Mouse (Mus musculus): ENCODE results near the gene Ankrd54.
"Not testable (repeated sequence)": the region's sequence is repeated elsewhere in the genome, so short reads cannot be mapped to it uniquely, and the experiment has no call there.

Ankrd54 gene

GRCm38 (mm10) chr15:79042721-79043491 lies 19.8 kb downstream of the Ankrd54 start:
- DNase-seq (ENCODE audit: low read depth in 1 of 2, low spot score in 2 of 2) = no peak

- no peak for DNase-seq (ENCODE audit: low read depth in 1 of 2, low spot score in 2 of 2)
Measured at GRCm38 (mm10) chr15:79041585-79041984, 21.1 kb downstream of the Ankrd54 start, which contains the start of gene Galr3. Gene Galr3, plus strand, starts transcription at chr15:79041885.

- no peak for DNase-seq (ENCODE audit: low read depth in 1 of 2, low spot score in 2 of 2)
Measured at GRCm38 (mm10) chr15:79040501-79041416, 21.9 kb downstream of the Ankrd54 start.

GRCm38 (mm10) chr15:79038853-79039252 lies 23.8 kb downstream of the Ankrd54 start:
- DNase-seq (ENCODE audit: low read depth in 1 of 2, low spot score in 2 of 2) = peak; percentile 72 to 74

- DNase-seq (ENCODE audit: low read depth in 1 of 2, low spot score in 2 of 2) = no peak
Measured at GRCm38 (mm10) chr15:79038331-79038730, 24.4 kb downstream of the Ankrd54 start.

- DNase-seq (ENCODE audit: low read depth in 1 of 2, low spot score in 2 of 2) = peak; percentile 35 to 56
Measured at GRCm38 (mm10) chr15:79037913-79038328, 24.8 kb downstream of the Ankrd54 start.

GRCm38 (mm10) chr15:79031908-79032307 lies 30.8 kb downstream of the Ankrd54 start:
- DNase-seq (ENCODE audit: low read depth in 1 of 2, low spot score in 2 of 2) = not testable (repeated sequence)

- peak in 1 of 2 experiments; percentile 43 for DNase-seq (ENCODE audit: low read depth in 1 of 2, low spot score in 2 of 2)
Measured at GRCm38 (mm10) chr15:79030551-79031435, 31.9 kb downstream of the Ankrd54 start.

GRCm38 (mm10) chr15:79029519-79030241 lies 33.0 kb downstream of the Ankrd54 start:
- DNase-seq (ENCODE audit: low read depth in 1 of 2, low spot score in 2 of 2) = no peak

GRCm38 (mm10) chr15:79028823-79029484 lies 33.7 kb downstream of the Ankrd54 start:
- no peak for DNase-seq (ENCODE audit: low read depth in 1 of 2, low spot score in 2 of 2)

GRCm38 (mm10) chr15:79028237-79028738 lies 34.4 kb downstream of the Ankrd54 start, which contains the start of gene H1f0:
Gene H1f0, plus strand, starts transcription at chr15:79028450.
- DNase-seq (ENCODE audit: low read depth in 1 of 2, low spot score in 2 of 2) = peak; percentile 64 to 86

GRCm38 (mm10) chr15:79027291-79028205 lies 35.1 kb downstream of the Ankrd54 start:
- no peak for DNase-seq (ENCODE audit: low read depth in 1 of 2, low spot score in 2 of 2)

- DNase-seq (ENCODE audit: low read depth in 1 of 2, low spot score in 2 of 2) = no peak
Measured at GRCm38 (mm10) chr15:79026511-79027290, 36.0 kb downstream of the Ankrd54 start.

- DNase-seq (ENCODE audit: low read depth in 1 of 2, low spot score in 2 of 2) = no peak
Measured at GRCm38 (mm10) chr15:79025687-79026308, 36.9 kb downstream of the Ankrd54 start.

GRCm38 (mm10) chr15:79023366-79023765 lies 39.3 kb downstream of the Ankrd54 start:
- no peak for DNase-seq (ENCODE audit: low read depth in 1 of 2, low spot score in 2 of 2)

GRCm38 (mm10) chr15:79022671-79023230 lies 39.9 kb downstream of the Ankrd54 start:
- DNase-seq (ENCODE audit: low read depth in 1 of 2, low spot score in 2 of 2) = no peak

- no peak for DNase-seq (ENCODE audit: low read depth in 1 of 2, low spot score in 2 of 2)
Measured at GRCm38 (mm10) chr15:79018886-79019285, 43.8 kb downstream of the Ankrd54 start.

All from monocyte, adult 2 months (primary cell).